Mouse (Mus musculus) cerebellum, adult 2 months (tissue): ENCODE measurements at regions not wholly inside any gene's neighbourhood (a gene's known extent, or its start where the extent isn't known, plus 50 kb on each side); places are given as distances from the start of the nearest gene placed in this dataset.

Experiments
- DNase-seq, 2 experiments: peaks; one replicate each; pipeline ENCODE4 v3.0.0; 2021
- H3K27ac ChIP-seq: fragments of 200-500 bp; 2 replicates; pipeline ENCODE4 v1.5.1; 2012; ENCODE audit warnings: low read length, control low read depth, inconsistent platforms; ENCODE audit not compliant: insufficient read depth
- H3K27me3 ChIP-seq: fragments of 200-500 bp; 2 replicates; pipeline ENCODE4 v1.6.1; 2012; ENCODE audit warnings: inconsistent platforms, mild to moderate bottlenecking, low read length, moderate library complexity; ENCODE audit not compliant: control insufficient read depth, insufficient read depth
- H3K4me1 ChIP-seq: fragments of 200-500 bp; 2 replicates; pipeline ENCODE4 v1.6.1; 2011; ENCODE audit warnings: low read length; ENCODE audit not compliant: control insufficient read depth, insufficient read depth
- H3K4me3 ChIP-seq: fragments of 200-500 bp; replicated peaks from 2 replicates; pipeline ENCODE3; 2011; ENCODE audit warnings: mild to moderate bottlenecking, low read depth, low read length, control low read depth; ENCODE audit not compliant: insufficient read depth
- CTCF ChIP-seq: fragments of 200-500 bp; IDR thresholded peaks from 2 replicates; pipeline ENCODE4 v1.5.1; 2011; ENCODE audit warnings: low read depth, mild to moderate bottlenecking, control low read depth, low read length, moderate library complexity, borderline replicate concordance; ENCODE audit not compliant: insufficient read depth
- POLR2A ChIP-seq: fragments of 200-500 bp; IDR thresholded peaks from 2 replicates; pipeline ENCODE4 v1.6.1; 2011; ENCODE audit warnings: low read length, control low read depth, borderline replicate concordance; ENCODE audit not compliant: insufficient read depth
- WGBS: fragments of 180-500 bp; shearing (Covaris S2); methylation state at CpG from one replicate; pipeline ENCODE4 v1.1.7; 2018; 5-methylcytosine and 5-hydroxymethylcytosine counted together

- Histone ChIP-seq H3K4me1 (no peaks in the 10 kb centered on the region), H3K27ac (no peak overlapping the region), H3K4me3 (no peak overlapping the region), H3K27me3 (no peaks in the 10 kb centered on the region)
- 83% methylated on average over 9 of the region's 9 CpGs for WGBS
- TF ChIP-seq POLR2A, result no peak
- no peak for TF ChIP-seq CTCF
- no peak for DNase-seq
These were observed 145.6 kb upstream of the Lemd2 start for GRCm38 (mm10) chr17:27349911-27350310.

DNA sequence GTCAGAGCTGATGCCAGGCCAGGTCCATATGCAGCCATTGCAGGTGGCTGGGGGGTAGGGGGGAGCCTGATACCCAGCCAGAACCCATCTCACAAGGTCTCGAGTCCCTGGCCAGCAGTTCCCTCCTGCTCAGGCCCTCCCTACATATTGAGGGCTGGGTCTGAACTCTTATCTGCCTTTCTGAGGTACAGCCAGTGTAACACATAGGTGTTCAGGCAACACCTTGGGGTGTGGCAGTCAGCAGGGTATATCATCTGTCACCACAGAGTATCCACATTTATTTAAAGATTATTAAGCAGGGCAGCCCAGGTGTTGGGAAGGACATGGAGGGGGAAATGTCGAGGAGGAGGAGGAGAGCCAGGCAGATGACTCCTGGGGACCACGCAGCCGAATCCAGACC is 145.2 kb upstream of the Lemd2 start:
- TF ChIP-seq POLR2A (no peak), CTCF (no peak)
- Histone ChIP-seq H3K4me1 (no peaks in the 10 kb centered on the region), H3K27ac (no peak overlapping the region), H3K4me3 (no peak overlapping the region), H3K27me3 (no peaks in the 10 kb centered on the region)
- WGBS, result 91% methylated on average over 4 of the region's 4 CpGs
- DNase-seq, result no peak

DNA sequence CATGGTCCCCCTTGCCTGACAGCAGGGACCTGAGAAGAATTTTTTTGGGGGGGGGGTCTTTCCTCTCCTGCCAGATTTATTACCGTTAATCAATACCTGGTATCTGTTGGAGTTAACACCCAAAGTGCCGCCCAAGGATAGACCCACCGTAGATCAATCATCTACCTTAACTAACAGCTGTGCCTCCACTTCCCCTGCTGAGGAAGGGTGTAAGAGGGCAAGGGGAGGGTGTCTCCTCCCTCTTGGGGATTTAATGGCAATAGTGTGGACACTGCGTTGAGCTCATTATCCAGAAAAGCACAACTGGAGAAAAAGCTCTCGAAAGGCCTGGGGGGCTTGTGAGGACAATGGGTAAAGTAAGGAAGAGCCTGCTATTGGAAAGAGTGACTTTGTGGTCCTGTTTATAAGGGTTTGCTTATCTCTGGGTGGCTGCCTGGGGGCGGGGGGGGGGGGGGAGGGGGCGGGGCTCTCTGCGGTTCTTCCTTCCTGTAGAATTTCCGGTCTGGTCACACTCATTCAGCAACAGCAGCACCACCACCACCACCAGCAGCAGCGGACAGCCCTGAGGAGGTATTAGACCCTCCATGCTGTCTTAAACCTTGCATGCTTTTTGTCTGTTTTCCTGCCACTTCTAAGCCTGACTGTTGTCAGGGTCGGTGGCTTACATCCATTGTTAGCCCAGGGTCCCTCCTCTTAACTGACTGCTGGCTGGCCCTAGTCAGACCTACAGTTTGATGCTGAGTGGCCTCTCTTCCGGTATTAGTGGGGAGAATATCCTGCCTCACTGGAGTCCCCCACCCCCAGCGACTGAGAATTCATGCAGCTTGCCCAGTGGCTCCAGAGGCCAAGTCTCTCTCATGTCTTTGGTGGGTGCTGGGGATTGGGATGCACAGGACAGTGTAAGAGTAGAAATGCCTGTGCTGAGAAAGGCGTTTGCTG is 138.0 kb upstream of the Lemd2 start:
- DNase-seq, result no peak
- 67% methylated on average over 13 of the region's 14 CpGs for WGBS
- no peak for TF ChIP-seq POLR2A
- no peak for TF ChIP-seq CTCF
- H3K27me3 ChIP-seq, result no peaks in the 10 kb centered on the region
- no peak overlapping the region for H3K27ac ChIP-seq
- no peak overlapping the region for H3K4me3 ChIP-seq
- H3K4me1 ChIP-seq, result no peaks in the 10 kb centered on the region

DNA sequence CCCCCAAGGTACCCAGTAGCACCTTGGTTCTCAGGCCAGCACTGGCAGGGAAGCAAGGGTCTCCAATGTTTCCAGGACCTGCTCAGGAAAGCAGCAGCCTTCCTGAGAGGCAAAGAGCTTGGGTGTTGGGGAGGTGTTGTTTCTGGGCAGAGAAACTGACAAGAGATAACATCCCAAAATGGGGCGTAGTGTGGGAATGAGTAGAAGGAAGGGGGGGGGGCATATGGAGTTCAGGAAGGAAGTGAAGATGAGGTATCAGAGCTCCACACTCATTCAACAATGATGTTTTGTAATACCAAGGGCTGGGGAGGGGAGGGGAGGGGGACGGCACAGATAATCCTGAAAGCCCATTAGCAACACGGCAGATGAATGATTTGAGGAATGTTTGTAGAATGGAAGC is 135.6 kb upstream of the Lemd2 start:
- Histone ChIP-seq H3K27ac (no peak overlapping the region), H3K27me3 (no peaks in the 10 kb centered on the region), H3K4me1 (no peaks in the 10 kb centered on the region), H3K4me3 (no peak overlapping the region)
- DNase-seq, result no peak
- TF ChIP-seq CTCF, result no peak
- no peak for TF ChIP-seq POLR2A
- WGBS, result 91% methylated on average over 3 of the region's 3 CpGs

DNA sequence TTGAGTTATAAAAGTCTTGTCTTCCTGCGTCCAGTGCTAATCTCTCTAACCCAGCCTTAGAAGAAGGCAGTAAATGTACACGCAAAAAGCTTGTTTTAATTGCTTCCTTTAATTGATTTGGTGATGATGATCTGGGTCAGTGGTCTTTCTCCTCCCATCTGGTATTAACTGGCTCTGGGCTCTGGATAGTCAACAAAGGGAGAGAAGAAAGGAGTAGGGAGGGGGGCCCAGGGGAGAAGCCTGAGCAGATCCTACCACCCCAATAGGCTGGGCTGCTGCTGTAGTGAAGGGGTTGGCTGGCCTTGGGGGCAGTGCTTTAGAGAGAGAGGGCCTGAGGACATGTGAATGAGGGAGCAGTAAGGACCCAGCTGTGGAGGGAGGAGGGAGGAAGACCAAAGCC is 135.0 kb upstream of the Lemd2 start:
- WGBS, result 83% methylated on average over 2 of the region's 2 CpGs
- DNase-seq, result no peak

GRCm38 (mm10) chr17:27335621-27336020 is 131.4 kb upstream of the Lemd2 start:
- Histone ChIP-seq H3K4me1 (no peaks in the 10 kb centered on the region), H3K27ac (no peak overlapping the region), H3K27me3 (no peaks in the 10 kb centered on the region), H3K4me3 (no peak overlapping the region)
- TF ChIP-seq CTCF (no peak), POLR2A (no peak)
- 85% methylated on average over 4 of the region's 4 CpGs for WGBS
- DNase-seq, result no peak

More for the DNA sequence above, 135.0 kb upstream of the Lemd2 start:
- no peak overlapping the region for H3K4me3 ChIP-seq
- TF ChIP-seq CTCF (no peak), POLR2A (no peak)
- no peak overlapping the region for H3K27ac ChIP-seq
- H3K4me1 ChIP-seq, result no peaks in the 10 kb centered on the region
- H3K27me3 ChIP-seq, result no peaks in the 10 kb centered on the region

DNA sequence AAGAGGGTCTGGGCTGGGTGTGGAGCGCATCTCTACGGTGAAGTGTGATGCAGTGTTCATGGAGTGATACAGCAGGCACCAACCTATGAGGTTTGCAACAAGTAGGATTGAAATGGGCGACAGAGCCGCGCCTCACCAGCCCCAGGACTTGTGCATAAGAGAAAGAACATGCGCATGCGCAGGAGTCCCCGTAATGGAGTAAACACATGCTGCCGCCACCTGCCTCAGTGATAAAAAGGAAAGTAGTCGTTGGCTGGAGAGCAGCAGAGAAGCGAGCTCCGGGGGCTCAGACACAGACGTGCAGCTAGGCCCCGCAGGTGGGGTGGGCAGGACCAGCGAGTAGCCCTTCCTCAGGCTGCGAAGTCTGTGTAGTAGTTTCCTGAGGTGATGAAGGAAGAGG is 129.3 kb upstream of the Lemd2 start:
- Histone ChIP-seq H3K4me1 (peaks cover 11% of the 10 kb centered on the region), H3K4me3 (no peak overlapping the region), H3K27me3 (no peaks in the 10 kb centered on the region), H3K27ac (no peak overlapping the region)
- 92% methylated on average over 16 of the region's 16 CpGs for WGBS
- DNase-seq, result no peak
- TF ChIP-seq POLR2A (no peak), CTCF (no peak)

- Histone ChIP-seq H3K27ac (no peak overlapping the region), H3K27me3 (no peaks in the 10 kb centered on the region), H3K4me1 (peaks cover 11% of the 10 kb centered on the region), H3K4me3 (no peak overlapping the region)
- 90% methylated on average over 6 of the region's 6 CpGs for WGBS
- TF ChIP-seq POLR2A (no peak), CTCF (no peak)
- no peak for DNase-seq
These were observed 128.9 kb upstream of the Lemd2 start for GRCm38 (mm10) chr17:27333141-27333540.
